Mouse (Mus musculus) hindbrain, embryonic 13.5 days (tissue): Measurements from ENCODE around the gene Tfb1m. TPM values are rescaled to one million over a fixed set of nuclear protein-coding genes. Genes with fewer than 3 reads are reported as not detected.

ENCODE experiments used
- ATAC-seq: fragments of 200-750 bp; cut with Nextera tagmentation; 2 replicates; pipeline ENCODE4 v1.8.0; 2017; ENCODE audit warnings: moderate TSS enrichment; ENCODE audit not compliant: low FRiP score
- H3K27ac ChIP-seq: fragments of 300-500 bp; sonication (generic); 2 replicates; pipeline ENCODE4 v1.5.1; 2015; ENCODE audit warnings: inconsistent platforms, mild to moderate bottlenecking, moderate library complexity
- H3K27me3 ChIP-seq: fragments of 300-500 bp; sonication (generic); 2 replicates; pipeline ENCODE4 v1.6.1; 2015; ENCODE audit warnings: mild to moderate bottlenecking, inconsistent platforms
- H3K36me3 ChIP-seq: fragments of 300-500 bp; sonication (generic); 2 replicates; pipeline ENCODE4 v1.6.1; 2015; ENCODE audit warnings: mild to moderate bottlenecking, inconsistent platforms
- H3K4me1 ChIP-seq: fragments of 300-500 bp; sonication (generic); replicated peaks from 2 replicates; pipeline ENCODE4 v1.6.1; 2015; ENCODE audit warnings: inconsistent platforms
- H3K4me2 ChIP-seq: fragments of 300-500 bp; sonication (generic); 2 replicates; pipeline ENCODE4 v1.6.1; 2015; ENCODE audit warnings: inconsistent platforms, mild to moderate bottlenecking, moderate library complexity
- H3K4me3 ChIP-seq: fragments of 300-500 bp; sonication (generic); 2 replicates; pipeline ENCODE4 v1.5.1; 2015; ENCODE audit warnings: mild to moderate bottlenecking, inconsistent platforms
- H3K9ac ChIP-seq: fragments of 300-500 bp; sonication (generic); 2 replicates; pipeline ENCODE4 v1.6.1; 2015; ENCODE audit warnings: mild to moderate bottlenecking, inconsistent platforms
- H3K9me3 ChIP-seq: fragments of 300-500 bp; sonication (generic); 2 replicates; pipeline ENCODE4 v1.6.1; 2016; ENCODE audit warnings: inconsistent platforms
- WGBS: fragments of 180-500 bp; shearing (Covaris S2); methylation state at CpG from one replicate; pipeline ENCODE4 v1.1.7; 2015; 5-methylcytosine and 5-hydroxymethylcytosine counted together
- polyA plus RNA-seq: library from polyadenylated mRNA; unstranded; fragments of >200 nt; fragmentation: Nextera tagmentation; extraction: Ambion mirVana; gene quantifications from 2 replicates; pipeline ENCODE4 v1.2.1, GENCODE M21; 2015

The Tfb1m gene
- polyA plus RNA-seq, 1 experiment from 2014 or later, result 14.5 TPM

DNA sequence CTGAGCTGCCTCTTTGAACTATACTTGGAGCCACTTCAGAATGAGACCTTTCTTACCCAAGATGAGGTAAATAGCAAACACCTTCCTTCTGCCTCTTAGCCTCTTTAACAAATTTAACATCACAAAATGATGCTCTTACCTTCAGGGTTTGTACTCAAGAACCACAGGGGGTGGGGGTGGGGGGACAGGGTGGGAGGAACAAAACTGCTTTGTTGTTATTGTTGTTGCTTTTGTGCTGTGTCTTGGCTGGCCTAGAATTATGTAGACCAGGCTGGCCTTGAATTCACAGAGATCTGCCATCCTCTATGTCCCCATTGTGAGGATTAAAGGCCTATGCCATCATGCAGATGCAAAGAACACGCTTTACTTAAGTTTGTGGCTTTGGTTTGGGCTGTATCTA lies 51.9 kb downstream of the Tfb1m start:
- H3K27me3 ChIP-seq, result no peaks in the 10 kb centered on the region
- no peak for ATAC-seq
- no peak overlapping the region for H3K27ac ChIP-seq
- H3K4me2 ChIP-seq, result no peak overlapping the region
- H3K4me3 ChIP-seq, result no peak overlapping the region
- H3K9ac ChIP-seq, result no peak overlapping the region
- 75% methylated on average over 1 of the region's 1 CpGs for WGBS
- H3K36me3 ChIP-seq, result no peaks in the 10 kb centered on the region
- no peaks in the 10 kb centered on the region for H3K9me3 ChIP-seq
- H3K4me1 ChIP-seq, result no peaks in the 10 kb centered on the region

GRCm38 (mm10) chr17:3500936-3501335 lies 56.6 kb downstream of the Tfb1m start:
- H3K9me3 ChIP-seq, result no peaks in the 10 kb centered on the region
- H3K4me1 ChIP-seq, result no peaks in the 10 kb centered on the region
- no peak for ATAC-seq
- no peak overlapping the region for H3K4me3 ChIP-seq
- H3K36me3 ChIP-seq, result no peaks in the 10 kb centered on the region
- H3K27ac ChIP-seq, result no peak overlapping the region
- H3K9ac ChIP-seq, result no peak overlapping the region
- H3K27me3 ChIP-seq, result no peaks in the 10 kb centered on the region
- H3K4me2 ChIP-seq, result no peak overlapping the region
- WGBS, result 93% methylated on average over 4 of the region's 4 CpGs

DNA sequence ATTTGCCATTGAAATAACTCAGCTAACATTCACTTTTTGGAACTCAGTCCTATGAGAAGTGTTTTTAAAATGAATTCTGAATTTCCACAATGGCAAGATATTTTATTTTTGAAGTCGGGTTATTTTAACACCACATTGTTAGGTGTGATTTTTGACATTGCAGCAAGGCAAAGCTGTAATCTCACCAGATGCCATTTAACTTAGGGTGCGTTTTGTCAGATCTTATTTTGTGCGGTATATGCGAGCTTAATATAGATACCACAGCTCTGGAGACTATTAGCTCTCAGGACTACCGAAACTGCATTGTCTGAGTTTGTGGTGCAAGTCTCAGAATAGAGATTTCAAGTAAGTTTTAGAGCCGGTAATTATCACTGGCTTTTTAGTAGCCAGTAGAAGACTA lies 57.5 kb downstream of the Tfb1m start:
- Histone ChIP-seq H3K27me3 (no peaks in the 10 kb centered on the region), H3K4me2 (no peak overlapping the region), H3K9me3 (no peaks in the 10 kb centered on the region), H3K4me3 (no peak overlapping the region), H3K27ac (no peak overlapping the region), H3K9ac (no peak overlapping the region), H3K4me1 (no peaks in the 10 kb centered on the region), H3K36me3 (no peaks in the 10 kb centered on the region)
- WGBS, result 95% methylated on average over 6 of the region's 6 CpGs
- ATAC-seq, result no peak

DNA sequence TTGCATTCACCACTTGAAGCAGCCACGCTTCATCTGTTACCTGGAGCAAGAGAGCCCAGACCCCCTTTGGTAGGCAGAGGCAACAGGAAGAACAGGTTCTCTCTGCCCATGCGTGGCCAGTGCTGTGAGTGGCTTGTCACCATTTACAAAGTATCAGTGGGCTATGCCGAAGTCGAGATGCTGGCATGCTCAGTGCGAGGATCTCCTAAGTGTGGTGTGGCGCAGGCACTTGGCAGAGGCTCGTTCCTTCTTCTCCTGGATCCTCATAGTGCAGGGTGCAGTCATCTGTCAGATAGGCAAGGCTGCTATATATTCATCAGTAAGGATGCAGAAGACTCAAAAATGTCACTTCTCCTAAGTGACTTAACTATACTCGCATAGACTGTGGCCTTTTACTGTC lies 58.1 kb downstream of the Tfb1m start:
- Histone ChIP-seq H3K4me1 (no peaks in the 10 kb centered on the region), H3K4me3 (no peak overlapping the region), H3K27ac (no peak overlapping the region), H3K27me3 (no peaks in the 10 kb centered on the region), H3K4me2 (no peak overlapping the region), H3K9me3 (no peaks in the 10 kb centered on the region), H3K9ac (no peak overlapping the region), H3K36me3 (no peaks in the 10 kb centered on the region)
- no peak for ATAC-seq
- WGBS, result 91% methylated on average over 8 of the region's 8 CpGs

GRCm38 (mm10) chr17:3498580-3498979 lies 59.0 kb downstream of the Tfb1m start:
- Histone ChIP-seq H3K27ac (no peak overlapping the region), H3K27me3 (no peaks in the 10 kb centered on the region), H3K4me2 (no peak overlapping the region), H3K9ac (no peak overlapping the region), H3K4me3 (no peak overlapping the region), H3K36me3 (no peaks in the 10 kb centered on the region), H3K4me1 (no peaks in the 10 kb centered on the region), H3K9me3 (no peaks in the 10 kb centered on the region)
- no peak for ATAC-seq
- 95% methylated on average over 3 of the region's 3 CpGs for WGBS

DNA sequence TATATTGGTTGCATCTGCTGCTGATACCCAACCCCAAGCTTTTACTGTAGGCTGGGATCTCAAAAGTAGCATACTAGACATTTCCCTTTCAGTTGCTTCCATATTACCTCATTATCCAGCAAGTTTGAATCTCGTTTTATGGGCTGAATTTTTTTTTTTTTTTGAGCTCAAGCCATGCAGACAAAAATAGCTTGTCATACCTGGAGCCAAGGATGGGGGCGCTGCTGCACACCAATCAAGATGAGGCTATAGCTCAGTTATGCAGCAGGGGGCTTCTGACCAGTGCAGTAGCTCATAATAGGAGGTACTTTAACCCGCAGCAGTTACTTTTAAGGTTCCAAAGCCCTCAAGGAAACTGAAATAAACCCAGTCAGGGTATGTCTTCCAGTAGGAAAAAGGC lies 59.5 kb downstream of the Tfb1m start:
- no peak overlapping the region for H3K4me3 ChIP-seq
- no peak overlapping the region for H3K27ac ChIP-seq
- no peaks in the 10 kb centered on the region for H3K4me1 ChIP-seq
- no peaks in the 10 kb centered on the region for H3K9me3 ChIP-seq
- H3K9ac ChIP-seq, result no peak overlapping the region
- no peaks in the 10 kb centered on the region for H3K36me3 ChIP-seq
- no peak for ATAC-seq
- no peaks in the 10 kb centered on the region for H3K27me3 ChIP-seq
- no peak overlapping the region for H3K4me2 ChIP-seq
- 22% methylated on average over 3 of the region's 3 CpGs for WGBS

DNA sequence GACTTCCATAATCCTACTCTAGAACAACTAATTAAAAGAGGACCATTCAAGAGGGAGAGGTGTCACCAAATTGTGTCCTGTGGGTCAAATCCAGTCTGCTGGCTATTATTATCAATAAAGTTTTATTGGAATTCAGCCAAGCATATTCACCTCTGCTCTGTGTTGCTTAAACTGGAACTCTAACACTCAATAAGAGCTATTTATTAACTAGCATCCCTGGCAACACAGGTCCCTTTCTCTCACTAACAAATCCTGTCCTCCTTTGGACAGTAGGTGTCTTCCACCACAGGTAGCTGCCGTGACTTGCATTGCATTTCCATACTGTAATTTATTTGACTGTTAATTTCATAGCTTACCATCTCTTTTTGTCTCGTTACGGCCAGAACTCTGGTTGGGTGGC lies 61.5 kb downstream of the Tfb1m start:
- no peak overlapping the region for H3K4me3 ChIP-seq
- no peaks in the 10 kb centered on the region for H3K36me3 ChIP-seq
- H3K4me1 ChIP-seq, result no peaks in the 10 kb centered on the region
- no peaks in the 10 kb centered on the region for H3K27me3 ChIP-seq
- 94% methylated on average over 3 of the region's 3 CpGs for WGBS
- no peak overlapping the region for H3K9ac ChIP-seq
- no peak overlapping the region for H3K4me2 ChIP-seq
- H3K9me3 ChIP-seq, result no peaks in the 10 kb centered on the region
- no peak overlapping the region for H3K27ac ChIP-seq
- no peak for ATAC-seq

GRCm38 (mm10) chr17:3495576-3495975 lies 62.0 kb downstream of the Tfb1m start:
- no peaks in the 10 kb centered on the region for H3K36me3 ChIP-seq
- ATAC-seq, result no peak
- H3K4me1 ChIP-seq, result no peaks in the 10 kb centered on the region
- no peaks in the 10 kb centered on the region for H3K27me3 ChIP-seq
- no peaks in the 10 kb centered on the region for H3K9me3 ChIP-seq
- 75% methylated on average over 2 of the region's 2 CpGs for WGBS
- H3K4me3 ChIP-seq, result no peak overlapping the region
- H3K9ac ChIP-seq, result no peak overlapping the region
- no peak overlapping the region for H3K4me2 ChIP-seq
- H3K27ac ChIP-seq, result no peak overlapping the region

DNA sequence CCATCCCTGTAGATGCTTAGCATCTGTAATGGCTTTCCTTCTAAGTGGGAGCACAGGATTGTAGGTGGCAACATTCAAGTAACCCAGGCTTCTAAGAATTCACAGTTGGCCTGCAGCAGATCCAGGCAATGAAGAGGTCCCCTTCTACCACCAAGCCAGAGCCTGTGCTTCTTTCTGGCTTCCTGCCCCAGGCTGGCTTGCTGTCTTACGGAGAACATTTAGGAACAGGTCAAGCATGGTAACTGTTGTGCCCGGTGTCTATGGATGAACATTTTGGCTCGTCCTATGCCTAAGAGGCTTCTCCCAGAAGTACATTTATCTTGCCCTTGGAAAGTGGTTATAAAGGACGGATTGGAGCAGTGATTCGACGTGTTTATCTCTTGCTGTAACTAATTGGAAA lies 65.9 kb downstream of the Tfb1m start:
- WGBS, result 80% methylated on average over 6 of the region's 6 CpGs
- Histone ChIP-seq H3K4me2 (no peak overlapping the region), H3K36me3 (no peaks in the 10 kb centered on the region), H3K9me3 (no peaks in the 10 kb centered on the region), H3K4me1 (no peaks in the 10 kb centered on the region), H3K9ac (no peak overlapping the region), H3K27me3 (no peaks in the 10 kb centered on the region), H3K27ac (no peak overlapping the region), H3K4me3 (no peak overlapping the region)
- ATAC-seq, result no peak

GRCm38 (mm10) chr17:3491065-3491464 lies 66.5 kb downstream of the Tfb1m start:
- WGBS, result 74% methylated on average over 5 of the region's 5 CpGs
- Histone ChIP-seq H3K27ac (no peak overlapping the region), H3K4me2 (no peak overlapping the region), H3K27me3 (no peaks in the 10 kb centered on the region), H3K36me3 (no peaks in the 10 kb centered on the region), H3K9me3 (no peaks in the 10 kb centered on the region), H3K9ac (no peak overlapping the region), H3K4me1 (no peaks in the 10 kb centered on the region), H3K4me3 (no peak overlapping the region)
- ATAC-seq, result no peak

- 79% methylated on average over 11 of the region's 11 CpGs for WGBS
- Histone ChIP-seq H3K27me3 (no peaks in the 10 kb centered on the region), H3K4me1 (no peaks in the 10 kb centered on the region)
These were observed 67.2 kb downstream of the Tfb1m start for GRCm38 (mm10) chr17:3490216-3490895.

DNA sequence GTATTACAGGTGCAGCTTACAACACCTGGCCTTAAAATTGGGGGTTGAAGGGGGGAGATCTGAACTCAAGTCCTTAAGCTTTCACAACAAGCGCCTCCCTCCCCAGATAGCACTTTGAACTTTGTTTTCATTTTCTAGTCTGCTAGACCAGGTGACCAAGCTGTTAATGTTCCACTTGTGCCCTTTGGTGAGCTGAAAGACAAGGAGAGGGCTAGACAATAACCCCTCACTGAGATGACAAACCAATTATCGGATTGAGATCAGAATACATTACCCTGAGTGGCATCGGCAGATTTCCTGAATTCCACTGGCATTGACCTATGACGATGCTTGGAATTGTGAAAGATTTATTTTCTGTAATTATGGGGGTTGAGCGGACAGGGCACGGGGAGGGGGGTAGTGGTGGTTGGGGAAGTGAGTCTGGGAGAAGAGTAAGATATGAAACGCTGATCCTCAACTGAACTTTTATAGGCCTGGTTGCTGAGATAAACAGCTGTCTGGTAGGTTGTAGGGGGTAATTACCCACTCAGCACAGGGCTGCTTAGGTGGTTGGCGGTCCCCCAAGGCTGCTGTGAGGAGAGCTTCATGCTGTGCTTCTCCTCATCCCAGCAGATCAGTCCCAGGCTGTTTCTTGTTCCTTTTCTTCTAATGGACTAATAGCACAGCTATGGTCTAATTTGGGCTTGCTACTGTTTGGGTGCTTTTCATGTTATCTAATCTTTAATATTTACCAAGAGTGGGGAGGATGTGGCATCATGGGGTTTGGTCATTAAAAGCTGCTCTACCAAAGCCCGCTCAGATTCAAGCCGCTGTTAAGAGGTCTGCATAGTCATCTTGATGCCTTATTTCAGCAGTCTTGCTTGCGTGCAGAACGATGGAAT lies 69.6 kb downstream of the Tfb1m start:
- no peak overlapping the region for H3K27ac ChIP-seq
- no peak overlapping the region for H3K4me3 ChIP-seq
- 82% methylated on average over 12 of the region's 12 CpGs for WGBS
- no peak overlapping the region for H3K4me2 ChIP-seq
- H3K4me1 ChIP-seq, result no peaks in the 10 kb centered on the region
- no peaks in the 10 kb centered on the region for H3K9me3 ChIP-seq
- no peak for ATAC-seq
- no peaks in the 10 kb centered on the region for H3K36me3 ChIP-seq
- H3K27me3 ChIP-seq, result no peaks in the 10 kb centered on the region
- H3K9ac ChIP-seq, result no peak overlapping the region

More at GRCm38 (mm10) chr17:3490216-3490895, 67.2 kb downstream of the Tfb1m start:
- H3K27ac ChIP-seq, result no peak overlapping the region
- ATAC-seq, result no peak
- no peaks in the 10 kb centered on the region for H3K9me3 ChIP-seq
- H3K4me2 ChIP-seq, result no peak overlapping the region
- no peak overlapping the region for H3K9ac ChIP-seq
- H3K4me3 ChIP-seq, result no peak overlapping the region
- no peaks in the 10 kb centered on the region for H3K36me3 ChIP-seq

DNA sequence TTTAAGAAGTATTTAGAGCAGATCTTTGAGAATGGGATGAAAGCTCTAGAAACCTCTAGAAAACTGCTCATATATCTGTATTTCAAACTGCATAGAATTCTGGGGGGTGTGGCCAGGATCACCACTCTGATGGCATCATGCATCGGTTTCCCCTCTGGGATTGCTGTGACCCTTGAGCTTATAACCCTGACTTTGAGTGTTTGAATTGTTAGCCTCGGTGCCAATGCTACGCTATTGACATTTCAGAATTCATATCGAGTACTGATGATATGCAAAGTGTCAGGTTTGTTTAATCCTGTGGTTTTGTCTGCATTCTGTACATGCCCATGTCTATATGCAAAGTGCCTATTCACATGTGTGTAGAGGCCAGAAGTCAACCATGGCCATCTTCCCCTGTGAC lies 70.4 kb downstream of the Tfb1m start:
- H3K4me3 ChIP-seq, result no peak overlapping the region
- H3K27ac ChIP-seq, result no peak overlapping the region
- H3K4me1 ChIP-seq, result no peaks in the 10 kb centered on the region
- no peaks in the 10 kb centered on the region for H3K9me3 ChIP-seq
- 97% methylated on average over 4 of the region's 4 CpGs for whole genome bisulfite sequencing
- no peak overlapping the region for H3K4me2 ChIP-seq
- no peak overlapping the region for H3K9ac ChIP-seq
- no peaks in the 10 kb centered on the region for H3K36me3 ChIP-seq
- H3K27me3 ChIP-seq, result no peaks in the 10 kb centered on the region
- no peak for ATAC-seq
